Mouse (Mus musculus) small intestine, adult 2 months (tissue): ENCODE data around the gene Cbl. TPM values are rescaled to one million over a fixed set of nuclear protein-coding genes. Genes with fewer than 3 reads are reported as not detected.
A peak's percentile ranks its signal among the peaks of the same experiment; 100 is the strongest.

Experiments
- H3K27ac ChIP-seq: fragments of 200-500 bp; 2 replicates; pipeline ENCODE4 v1.5.1; 2012; ENCODE audit warnings: low read depth, low read length, control low read depth, inconsistent platforms; ENCODE audit not compliant: insufficient read depth
- H3K27me3 ChIP-seq: fragments of 200-500 bp; 2 replicates; pipeline ENCODE4 v1.6.1; 2012; ENCODE audit warnings: mild to moderate bottlenecking, moderate library complexity, low read length, inconsistent platforms; ENCODE audit not compliant: control insufficient read depth, insufficient read depth
- H3K36me3 ChIP-seq: fragments of 200-500 bp; 2 replicates; pipeline ENCODE4 v1.6.1; 2012; ENCODE audit warnings: mild to moderate bottlenecking, low read length, control low read depth, inconsistent platforms; ENCODE audit not compliant: control insufficient read depth, insufficient read depth
- H3K4me1 ChIP-seq: fragments of 200-500 bp; 2 replicates; pipeline ENCODE4 v1.6.1; 2012; ENCODE audit warnings: low read length, inconsistent platforms, mixed read lengths; ENCODE audit not compliant: control insufficient read depth, insufficient read depth, insufficient read length
- H3K4me3 ChIP-seq: fragments of 200-500 bp; 2 replicates; pipeline ENCODE4 v1.5.1; 2012; ENCODE audit warnings: low read depth, mild to moderate bottlenecking, control low read depth, inconsistent platforms, low read length, moderate library complexity
- CTCF ChIP-seq: fragments of 200-500 bp; IDR thresholded peaks from 2 replicates; pipeline ENCODE4 v1.5.1; 2012; ENCODE audit warnings: low read depth, mild to moderate bottlenecking, control low read depth, inconsistent platforms, low read length, moderate library complexity, mixed read lengths; ENCODE audit not compliant: insufficient replicate concordance, insufficient read length; ENCODE audit errors: extremely low read depth
- POLR2A ChIP-seq: fragments of 200-500 bp; IDR thresholded peaks from 2 replicates; pipeline ENCODE4 v1.6.1; 2012; ENCODE audit warnings: low read depth, mild to moderate bottlenecking, control low read depth, inconsistent platforms, low read length, moderate library complexity
- WGBS: fragments of 180-500 bp; shearing (Covaris S2); methylation state at CpG from one replicate; pipeline ENCODE4 v1.1.7; 2018; 5-methylcytosine and 5-hydroxymethylcytosine counted together
- polyA plus RNA-seq: library from polyadenylated mRNA; depleted of rRNA; stranded (reverse); fragments of >200 nt; gene quantifications from 2 replicates; pipeline ENCODE4 v1.2.3, GENCODE M21; 2012

Cbl gene
- polyA plus RNA-seq, 1 experiment, result 6.9 TPM

DNA sequence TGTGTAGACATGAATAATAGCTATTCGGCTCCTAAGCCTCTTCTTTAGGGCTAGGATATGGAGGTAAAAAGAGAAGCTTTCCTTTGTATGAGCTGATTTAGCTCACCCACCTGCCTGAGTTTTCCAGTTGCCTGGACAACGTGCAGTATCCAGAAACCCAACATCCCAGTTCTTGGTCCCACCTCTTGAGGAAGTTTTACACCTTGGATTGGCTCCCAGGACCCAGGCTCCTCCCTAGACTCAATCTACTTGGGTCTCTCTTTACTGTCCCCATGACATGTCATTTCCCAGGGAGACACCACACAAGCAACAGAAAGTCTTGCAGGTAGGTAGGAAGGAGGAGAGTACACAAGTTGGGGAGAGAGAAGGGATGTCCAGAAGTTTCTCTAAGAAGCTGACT lies 6.5 kb upstream of the Cbl start, which contains the start of gene Ccdc153:
Gene Ccdc153, plus strand, starts transcription at position 278 of the 400 bp plus-strand sequence.
- WGBS, result 41% methylated on average over 2 of the region's 2 CpGs
- H3K27me3 ChIP-seq, result no peaks in the 10 kb centered on the region
- TF ChIP-seq POLR2A (no peak), CTCF (no peak)
- peaks cover 2% of the 10 kb centered on the region; the same call in 1 of the 2 replicates for H3K4me1 ChIP-seq
- no peak within 1 kb of the TSS for H3K27ac ChIP-seq
- H3K4me3 ChIP-seq, result no peak within 1 kb of the TSS
- no peaks in the 10 kb centered on the region for H3K36me3 ChIP-seq

DNA sequence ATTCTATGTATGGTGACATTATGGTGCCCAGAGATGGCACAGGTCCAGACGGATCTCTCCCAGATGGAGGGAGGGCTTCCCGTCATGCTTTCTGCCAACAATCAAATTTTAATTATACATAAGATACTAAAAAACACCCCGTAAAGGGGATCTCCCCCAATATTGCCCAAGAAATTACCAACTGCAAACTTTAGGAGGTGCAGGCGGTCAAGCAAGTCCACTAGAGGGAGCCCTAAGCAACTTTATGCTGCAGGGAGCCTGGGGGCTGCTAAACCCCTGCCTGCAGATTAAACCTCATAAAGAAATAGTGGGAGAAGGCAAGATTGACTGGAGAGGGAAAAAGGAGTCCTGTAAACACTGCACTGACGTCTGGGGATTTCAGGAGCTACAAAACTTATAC lies 5.6 kb upstream of the Cbl start:
- Histone ChIP-seq H3K4me3 (no peak overlapping the region), H3K27ac (no peak overlapping the region), H3K4me1 (peaks cover 3% of the 10 kb centered on the region; the same call in 1 of the 2 replicates), H3K27me3 (no peaks in the 10 kb centered on the region), H3K36me3 (no peaks in the 10 kb centered on the region)
- 7% methylated on average over 5 of the region's 5 CpGs for WGBS
- no peak for TF ChIP-seq POLR2A
- TF ChIP-seq CTCF, result peak; percentile 94; the same call in 1 of the 2 replicates

DNA sequence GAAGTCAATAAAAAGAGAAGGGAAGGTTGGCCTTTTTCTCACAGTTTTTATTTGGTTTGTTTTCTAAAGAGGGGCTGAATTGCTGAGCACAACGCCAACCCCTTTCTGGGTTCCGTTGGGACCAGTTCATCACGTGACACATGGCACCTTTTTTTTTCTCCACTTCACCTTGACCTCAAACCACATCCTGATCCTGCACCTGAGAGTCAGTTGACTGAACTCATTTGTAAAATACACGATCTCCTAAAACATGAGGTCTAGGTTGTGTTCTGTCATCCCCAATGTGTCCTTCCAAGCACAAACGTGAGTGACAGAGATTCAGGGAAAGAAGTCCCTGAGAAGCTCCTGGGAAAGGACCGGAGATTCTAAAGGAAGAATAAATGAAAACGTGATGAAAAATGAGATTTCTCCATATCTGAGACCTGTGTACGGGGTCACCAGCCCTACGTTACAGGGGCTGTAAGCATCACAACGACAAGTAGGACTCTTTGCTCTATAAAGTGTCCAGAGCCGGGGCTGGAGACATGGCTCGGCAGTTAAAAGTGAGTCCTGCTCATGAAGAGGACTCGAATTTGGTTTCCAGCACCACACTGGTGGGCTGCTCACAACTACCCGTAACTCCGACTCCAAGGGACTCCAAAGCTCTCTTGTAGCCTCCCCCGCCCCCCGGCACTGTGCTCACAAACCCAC lies 4.8 kb upstream of the Cbl start:
- H3K27ac ChIP-seq, result no peak overlapping the region
- WGBS, result 82% methylated on average over 17 of the region's 17 CpGs
- H3K36me3 ChIP-seq, result no peaks in the 10 kb centered on the region
- H3K4me3 ChIP-seq, result no peak overlapping the region
- no peaks in the 10 kb centered on the region for H3K27me3 ChIP-seq
- peaks cover 4% of the 10 kb centered on the region; the same call in 1 of the 2 replicates for H3K4me1 ChIP-seq
- TF ChIP-seq POLR2A (no peak), CTCF (no peak)

DNA sequence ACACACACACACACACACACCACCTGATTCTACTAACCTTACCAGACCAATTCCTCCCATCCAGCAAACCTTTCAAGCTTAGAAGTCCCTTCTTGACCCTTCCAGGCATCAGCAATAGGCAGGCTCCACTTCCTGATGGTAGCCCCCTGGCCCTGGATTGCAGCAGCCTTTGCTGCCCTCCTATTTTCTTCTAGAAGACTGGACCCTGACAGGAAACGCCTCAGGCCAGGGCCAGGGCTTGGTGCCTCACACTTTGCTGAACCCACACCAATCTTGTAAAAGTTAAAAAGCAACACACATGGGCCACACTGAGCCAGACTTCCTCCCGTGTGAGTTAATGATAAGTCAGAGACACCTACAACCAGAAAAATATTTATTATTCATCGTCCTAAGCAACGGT lies 3.3 kb upstream of the Cbl start:
- Histone ChIP-seq H3K27me3 (no peaks in the 10 kb centered on the region), H3K36me3 (no peaks in the 10 kb centered on the region), H3K4me3 (no peak overlapping the region), H3K4me1 (peaks cover 4% of the 10 kb centered on the region; the same call in 1 of the 2 replicates), H3K27ac (no peak overlapping the region)
- WGBS, result 58% methylated on average over 4 of the region's 4 CpGs
- no peak for TF ChIP-seq CTCF
- no peak for TF ChIP-seq POLR2A

DNA sequence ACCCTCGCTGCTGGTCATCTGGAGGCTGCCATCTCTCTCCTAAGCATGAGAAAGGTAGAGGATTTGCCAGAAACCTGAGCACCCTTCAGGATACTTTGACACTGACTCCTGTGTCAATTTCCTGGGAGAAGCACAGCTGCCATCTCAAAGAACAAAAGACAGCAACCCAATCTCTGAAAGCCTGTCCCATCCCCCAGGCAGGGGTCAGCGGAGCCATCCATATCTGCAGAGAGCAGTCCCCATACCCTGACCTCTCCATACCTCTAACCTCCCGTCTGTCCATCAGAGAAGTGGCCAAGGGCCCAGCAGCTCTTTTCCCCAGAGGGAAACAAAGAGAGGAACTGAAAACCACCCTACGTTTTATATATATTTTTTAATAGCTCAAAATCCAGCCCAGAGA lies 2.8 kb upstream of the Cbl start:
- H3K4me1 ChIP-seq, result peaks cover 9% of the 10 kb centered on the region; the same call in 1 of the 2 replicates
- H3K4me3 ChIP-seq, result no peak overlapping the region

DNA sequence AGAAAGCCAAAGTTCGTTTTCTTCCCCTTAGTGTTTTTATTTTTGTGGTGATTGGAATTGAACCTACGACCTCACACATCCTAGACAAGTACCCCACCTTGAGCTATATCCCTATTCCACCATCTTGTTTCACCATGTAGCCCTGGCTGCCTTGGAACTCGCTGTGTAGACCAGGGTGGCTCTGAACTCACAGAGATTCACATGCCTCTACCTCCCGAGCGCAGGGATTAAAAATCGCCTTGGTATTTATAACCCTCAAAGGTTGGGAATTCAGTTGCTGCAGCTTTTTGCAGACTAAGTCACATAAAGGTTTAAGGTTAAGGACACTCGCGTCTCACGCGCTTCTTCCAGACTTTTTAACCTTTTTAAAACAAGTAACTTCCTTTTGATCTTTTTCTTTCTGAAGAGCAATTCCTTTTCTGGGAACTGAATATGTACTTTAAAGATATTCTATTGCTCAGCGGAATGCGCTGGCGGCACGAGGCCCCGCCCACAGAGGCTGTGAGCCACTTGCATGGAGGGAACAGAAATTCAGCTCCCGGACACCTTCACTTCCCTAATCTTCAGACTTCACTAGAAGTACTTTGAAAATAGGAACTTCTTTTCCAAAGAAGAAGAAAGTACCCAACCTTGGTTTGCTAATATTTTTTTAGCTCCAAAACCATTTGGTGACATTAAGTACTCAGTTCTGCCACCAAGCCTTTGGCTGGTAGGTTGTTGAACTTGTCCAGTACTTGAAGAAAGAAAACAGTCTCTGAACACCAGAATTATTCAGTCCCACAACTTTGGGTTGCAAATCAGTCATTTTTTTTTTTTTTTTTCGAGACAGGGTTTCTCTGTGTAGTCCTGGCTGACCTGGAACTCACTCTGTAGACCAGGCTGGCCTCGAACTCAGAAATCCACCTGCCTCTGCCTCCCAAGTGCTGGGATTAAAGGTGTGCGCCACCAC lies 904 bp upstream of the Cbl start:
- WGBS, result 14% methylated on average over 19 of the region's 19 CpGs
- peaks cover 15% of the 10 kb centered on the region; the same call in 1 of the 2 replicates for H3K4me1 ChIP-seq
- TF ChIP-seq CTCF (no peak), POLR2A (no peak)

More for the DNA sequence above, 2.8 kb upstream of the Cbl start:
- Histone ChIP-seq H3K27me3 (no peaks in the 10 kb centered on the region), H3K27ac (no peak overlapping the region), H3K36me3 (no peaks in the 10 kb centered on the region)
- WGBS, result 79% methylated on average over 4 of the region's 4 CpGs
- TF ChIP-seq POLR2A (no peak), CTCF (no peak)

More for the DNA sequence above, 904 bp upstream of the Cbl start:
- H3K27ac ChIP-seq, result peak overlapping the region; percentile 74
- H3K4me3 ChIP-seq, result peak overlapping the region; percentile 93
- no peaks in the 10 kb centered on the region for H3K27me3 ChIP-seq
- no peaks in the 10 kb centered on the region for H3K36me3 ChIP-seq
